Mouse (Mus musculus): ENCODE results near the gene Ubr2.

Ubr2 gene

GRCm38 (mm10) chr17:46881728-46882127, 128.6 kb downstream of the Ubr2 start:
- no peak for DNase-seq (ENCODE audit: low spot score in 2 of 2)

GRCm38 (mm10) chr17:46880322-46880721, 130.0 kb downstream of the Ubr2 start:
- DNase-seq (ENCODE audit: low spot score in 2 of 2), result no peak

DNA sequence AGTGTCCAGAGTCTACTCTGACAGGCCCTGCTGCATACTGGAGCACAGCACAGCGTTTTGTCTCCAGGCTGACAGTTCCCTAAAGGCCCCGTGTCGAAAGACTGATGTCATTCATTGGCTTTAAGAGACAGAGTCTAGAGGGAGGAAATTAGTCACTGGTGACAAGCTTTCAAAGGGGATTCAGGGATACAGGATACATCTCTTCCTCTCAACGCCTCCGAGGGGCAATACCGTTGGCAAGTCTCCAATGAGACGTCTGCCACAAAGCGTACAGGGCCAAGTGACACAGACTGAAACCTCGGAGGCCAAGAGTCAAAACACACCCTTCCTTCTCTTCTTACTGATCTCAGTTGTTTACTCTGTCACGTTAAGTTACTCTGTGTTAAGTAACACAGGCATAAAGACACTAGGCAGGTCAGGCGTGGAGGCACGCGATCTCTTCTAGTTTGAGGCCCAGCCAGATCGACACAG, 130.5 kb downstream of the Ubr2 start:
- no peak for DNase-seq (ENCODE audit: low spot score in 2 of 2)
